Mouse (Mus musculus) embryo, embryonic 10.5 days (tissue): ENCODE measurements around the gene Cep350.
"Not testable (repeated sequence)": the region's sequence is repeated elsewhere in the genome, so short reads cannot be mapped to it uniquely, and the experiment has no call there.

ENCODE experiments used
- DNase-seq: peaks from one replicate; pipeline ENCODE4 v3.0.0-alpha.2; 2015; ENCODE audit warnings: low spot score

The Cep350 gene

GRCm38 (mm10) chr1:155886846-155887245, 86.2 kb downstream of the Cep350 start:
- no peak for DNase-seq

DNA sequence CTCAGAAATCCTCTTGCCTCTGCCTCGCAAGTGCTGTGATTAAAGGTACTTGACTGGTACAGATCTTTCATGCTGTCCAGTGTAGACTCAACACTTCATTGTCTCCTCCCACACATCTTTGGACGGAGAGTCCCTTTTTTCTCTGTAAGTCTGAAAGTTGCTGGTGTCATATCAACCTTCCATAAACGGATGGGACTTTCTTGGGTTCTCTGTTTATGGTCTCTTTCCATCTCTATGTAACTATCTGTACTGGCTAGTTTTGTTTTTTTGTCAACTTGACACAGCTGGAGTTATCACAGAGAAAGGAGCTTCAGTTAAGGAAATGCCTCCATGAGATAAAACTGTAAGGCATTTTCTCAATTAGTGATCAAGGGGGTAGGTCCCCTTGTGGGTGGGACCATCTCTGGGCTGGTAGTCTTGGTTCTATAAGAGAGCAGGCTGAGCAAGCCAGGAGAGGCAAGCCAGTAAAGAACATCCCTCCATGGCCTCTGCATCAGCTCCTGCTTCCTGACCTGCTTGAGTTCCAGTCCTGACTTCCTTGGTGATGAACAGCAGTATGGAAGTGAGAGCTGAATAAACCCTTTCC, 90.3 kb downstream of the Cep350 start:
- not testable (repeated sequence) for DNase-seq

GRCm38 (mm10) chr1:155879596-155879995, 93.5 kb downstream of the Cep350 start:
- DNase-seq: no peak

GRCm38 (mm10) chr1:155862967-155863366, 110.1 kb downstream of the Cep350 start:
- peak; percentile 29 for DNase-seq

- DNase-seq: no peak
These were observed 117.9 kb downstream of the Cep350 start for GRCm38 (mm10) chr1:155854926-155855702.

- no peak for DNase-seq
These were observed 120.0 kb downstream of the Cep350 start for GRCm38 (mm10) chr1:155853009-155853408.

- DNase-seq: no peak
These were observed 128.8 kb downstream of the Cep350 start for GRCm38 (mm10) chr1:155844235-155844634.

DNA sequence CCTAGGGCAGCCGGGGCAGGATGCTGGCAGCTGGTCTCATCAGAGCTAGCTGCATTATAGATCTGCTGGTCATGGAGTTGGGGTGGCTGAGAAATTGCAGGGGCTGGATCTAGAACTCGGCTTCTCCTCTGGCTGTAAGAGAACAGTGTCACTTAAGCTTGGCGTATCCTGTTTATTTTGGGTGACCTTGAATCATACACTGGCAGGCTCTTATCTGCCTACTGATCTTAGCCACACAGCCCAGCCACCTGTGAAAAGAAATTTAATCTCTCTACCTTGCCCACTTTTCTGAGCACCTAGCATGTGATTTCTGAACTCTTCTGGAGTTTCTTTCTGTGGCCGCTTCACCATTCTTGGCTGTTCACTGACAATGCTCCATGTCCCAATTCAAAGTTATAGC, 129.5 kb downstream of the Cep350 start:
- no peak for DNase-seq

- DNase-seq: no peak
These were observed 137.4 kb downstream of the Cep350 start for GRCm38 (mm10) chr1:155835667-155836066.

DNA sequence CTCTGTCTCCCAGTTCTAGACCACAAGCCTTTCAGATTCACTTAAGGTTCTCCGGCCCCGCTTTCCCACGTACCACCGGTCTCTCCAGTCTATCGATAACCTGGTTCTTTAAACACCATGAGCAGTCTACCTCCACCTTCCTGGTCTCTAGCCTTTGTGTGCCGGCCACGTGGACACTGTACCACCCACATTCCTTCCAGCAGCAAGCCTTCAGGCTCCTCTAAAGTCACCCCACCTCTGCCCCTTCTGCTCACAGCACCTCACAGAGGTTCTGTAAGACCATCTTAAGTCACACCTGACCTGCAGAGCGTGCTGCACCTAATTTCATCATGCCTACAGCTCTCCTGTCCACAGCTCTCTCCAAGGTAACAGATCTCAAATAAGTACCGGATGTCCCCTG, 139.4 kb downstream of the Cep350 start:
- DNase-seq: no peak

DNA sequence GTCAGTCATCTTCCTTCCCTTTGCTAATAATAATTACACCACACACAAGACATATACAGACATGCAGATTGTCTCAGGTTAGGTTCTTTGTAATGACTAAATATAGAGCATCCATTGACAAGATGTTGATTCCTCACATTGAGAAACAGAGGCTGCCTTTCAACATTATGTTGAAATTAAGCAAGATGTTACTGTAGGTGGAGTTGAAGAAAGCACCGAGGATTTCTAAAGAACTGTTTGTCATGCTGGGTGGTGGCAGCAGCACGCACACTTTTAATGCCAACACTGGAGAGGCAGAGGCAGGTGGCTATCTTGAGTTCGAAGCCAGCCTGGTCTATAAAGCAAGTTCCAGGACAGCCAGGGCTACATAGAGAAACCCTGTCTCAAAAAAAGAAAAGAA, 141.1 kb downstream of the Cep350 start:
- no peak for DNase-seq

- DNase-seq: no peak
These were observed 142.2 kb downstream of the Cep350 start for GRCm38 (mm10) chr1:155830861-155831260.

- no peak for DNase-seq
These were observed 145.3 kb downstream of the Cep350 start for GRCm38 (mm10) chr1:155827703-155828295.

- peak; percentile 6 for DNase-seq
These were observed 146.2 kb downstream of the Cep350 start for GRCm38 (mm10) chr1:155826803-155827395.

DNA sequence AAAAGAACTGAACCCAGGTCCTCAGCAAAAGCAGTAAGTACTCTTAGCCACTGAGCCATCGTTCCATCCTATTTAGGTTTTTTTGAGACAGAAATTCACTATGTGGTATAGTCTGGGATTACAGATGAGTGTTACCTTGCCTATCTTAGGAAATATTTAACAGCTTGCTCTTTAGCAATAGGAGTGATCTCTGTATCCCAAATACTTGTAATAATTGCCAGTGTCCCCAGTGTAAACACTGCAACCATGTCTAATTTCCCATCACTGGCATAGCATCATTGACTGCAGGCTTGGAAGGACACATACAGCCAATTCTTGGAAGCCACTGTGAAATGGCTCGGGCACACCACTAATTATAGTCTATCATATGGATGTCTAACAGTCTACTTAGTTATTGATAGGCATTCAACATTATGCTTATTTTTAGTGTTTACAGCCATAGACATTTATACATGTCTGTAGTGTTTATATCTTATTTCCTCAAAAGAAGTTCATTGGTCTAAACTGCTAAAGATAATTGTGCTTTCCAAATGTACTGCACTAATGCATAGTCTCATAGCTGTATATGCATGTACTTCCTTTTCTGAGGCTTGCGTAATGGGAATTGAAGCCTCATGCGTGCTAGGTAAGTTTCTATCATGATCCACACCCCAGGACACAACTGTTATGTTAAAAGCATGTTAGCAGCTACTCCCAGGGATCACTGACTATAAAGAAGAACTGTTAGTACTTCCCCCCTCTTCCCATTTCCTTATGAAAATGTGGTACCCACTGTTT, 146.9 kb downstream of the Cep350 start:
- DNase-seq: no peak

DNA sequence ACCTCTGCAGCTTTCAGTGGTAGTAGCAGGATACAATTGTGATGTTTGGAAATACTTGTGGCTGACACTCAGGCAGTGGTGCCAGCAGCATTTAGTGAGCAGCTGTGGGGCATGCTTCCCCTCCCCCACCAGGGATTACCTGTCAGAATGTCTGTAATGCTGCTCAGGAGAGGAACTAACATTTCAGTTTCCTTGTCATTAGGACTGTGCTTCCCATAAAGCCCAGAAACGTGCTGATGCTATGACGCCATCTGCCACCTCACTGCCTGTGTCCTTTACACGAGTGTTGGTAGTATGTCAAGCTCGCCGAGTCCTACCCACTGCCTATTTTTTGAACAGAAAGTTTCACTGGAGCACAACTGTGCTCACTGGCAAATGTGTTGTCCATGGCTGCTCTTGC, 152.4 kb downstream of the Cep350 start:
- no peak for DNase-seq

DNA sequence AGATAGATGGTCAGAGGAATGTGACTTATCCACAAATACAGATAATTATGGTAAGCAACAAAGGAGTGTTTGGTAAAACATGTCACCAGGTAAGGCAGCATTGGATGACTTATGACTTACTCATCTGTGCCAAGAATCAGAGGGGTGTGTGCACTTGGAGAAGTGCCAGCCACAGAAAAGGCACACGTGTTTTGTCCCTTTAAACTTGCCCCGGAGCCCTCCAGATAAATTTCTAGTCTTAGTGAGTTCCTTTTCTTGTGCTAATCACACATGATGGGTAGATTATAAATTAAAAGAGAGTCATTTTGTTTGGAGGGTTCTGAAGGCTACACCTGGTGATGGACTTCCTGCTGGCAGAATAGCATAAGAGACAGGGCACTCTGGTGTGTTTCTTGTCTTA, 156.9 kb downstream of the Cep350 start:
- no peak for DNase-seq

GRCm38 (mm10) chr1:155812581-155813499, 160.2 kb downstream of the Cep350 start, which contains the start of gene Qsox1:
Gene Qsox1 (minus strand): TSS chr1:155812889.
- peak; percentile 94 for DNase-seq

DNA sequence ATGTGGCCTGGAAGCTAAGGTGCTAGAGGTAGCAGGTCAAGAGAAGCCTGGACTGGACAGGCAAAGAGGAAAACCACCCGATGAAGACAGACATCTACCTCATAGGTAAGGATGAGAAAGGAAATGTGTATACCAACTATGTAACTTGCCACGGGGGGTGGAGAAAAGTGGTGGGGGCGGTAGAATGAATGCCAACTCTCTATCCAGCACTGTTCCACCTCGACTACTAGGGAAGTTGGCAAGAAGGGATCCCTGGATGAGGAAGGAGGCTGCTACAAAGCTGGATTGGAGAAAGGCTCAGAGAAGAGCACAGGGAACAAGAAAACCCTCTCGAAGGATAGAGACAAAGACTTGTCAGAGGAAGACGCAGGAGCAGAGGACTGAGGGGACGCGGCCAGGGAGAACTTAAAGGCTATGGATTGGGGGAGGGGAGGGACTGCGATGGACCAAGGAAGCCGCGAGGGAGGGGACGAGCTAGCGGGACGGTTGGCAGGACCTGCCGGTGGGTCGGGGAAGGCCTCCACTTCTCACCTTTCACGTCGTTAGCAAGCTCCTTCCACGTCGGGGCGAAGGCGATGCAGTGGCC, 161.0 kb downstream of the Cep350 start:
- peak; percentile 66 for DNase-seq

DNA sequence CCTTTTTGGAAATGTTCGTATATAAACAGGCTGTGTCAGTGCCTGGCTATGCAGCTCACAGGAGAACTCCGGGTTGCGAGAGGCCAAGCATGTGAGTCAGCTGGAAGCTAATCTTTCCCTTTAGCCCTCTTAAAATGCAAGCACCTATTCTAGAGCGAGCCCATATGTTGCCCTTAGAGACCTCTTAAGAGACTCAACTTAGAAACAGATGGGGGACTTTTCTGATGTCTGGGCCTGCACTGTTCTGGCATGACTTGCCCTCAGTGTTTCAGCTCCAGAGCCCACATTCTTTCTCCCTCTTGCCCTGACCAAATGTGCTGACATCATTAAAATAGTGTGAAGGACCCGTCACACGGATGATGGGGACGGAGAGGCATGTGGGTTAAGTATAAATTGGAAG, 162.4 kb downstream of the Cep350 start:
- no peak for DNase-seq
